Mouse (Mus musculus): ENCODE measurements around the gene Ankmy2.
A peak's percentile ranks its signal among the peaks of the same experiment; 100 is the strongest.
"Not testable (repeated sequence)": the region's sequence is repeated elsewhere in the genome, so short reads cannot be mapped to it uniquely, and the experiment has no call there.

Ankmy2 gene

DNA sequence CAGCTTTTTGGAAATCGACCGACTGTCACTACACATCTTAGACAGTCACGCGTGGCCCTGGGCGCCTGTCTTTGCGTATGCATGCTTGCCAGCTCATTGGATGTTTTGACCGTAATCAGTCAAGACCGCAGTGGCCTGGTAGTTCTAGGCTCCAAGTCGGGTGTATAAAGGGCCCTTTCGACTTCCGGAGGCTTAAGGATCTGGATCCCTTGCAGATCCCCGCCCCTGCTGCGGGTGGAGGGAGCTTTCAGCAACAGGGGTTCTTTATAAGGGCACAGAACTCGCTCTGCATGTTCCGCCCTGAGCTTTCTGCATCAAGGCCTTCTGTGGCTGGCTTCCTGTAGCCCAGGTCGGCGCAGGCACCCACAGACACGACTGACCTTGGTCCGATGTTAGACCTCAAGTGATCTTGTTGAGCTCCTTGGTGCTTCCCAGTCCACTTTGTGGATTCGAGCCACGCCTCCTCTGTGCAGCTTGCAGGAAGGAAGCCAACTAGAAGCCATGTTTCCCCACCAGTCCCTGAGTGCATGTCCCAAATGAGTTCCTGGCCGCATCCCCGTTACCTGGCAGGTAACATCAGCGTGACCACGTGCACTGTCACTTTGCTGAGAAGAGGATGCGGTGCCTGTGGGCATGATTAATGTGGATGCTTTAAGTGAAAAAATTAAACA is 859 bp downstream of the Ankmy2 start, which contains the start of gene Bzw2:
Gene Bzw2 (minus strand): TSS at position 443 of the 671 bp plus-strand sequence.
- no peak for DNase-seq (ENCODE audit: low read depth, low spot score)

DNA sequence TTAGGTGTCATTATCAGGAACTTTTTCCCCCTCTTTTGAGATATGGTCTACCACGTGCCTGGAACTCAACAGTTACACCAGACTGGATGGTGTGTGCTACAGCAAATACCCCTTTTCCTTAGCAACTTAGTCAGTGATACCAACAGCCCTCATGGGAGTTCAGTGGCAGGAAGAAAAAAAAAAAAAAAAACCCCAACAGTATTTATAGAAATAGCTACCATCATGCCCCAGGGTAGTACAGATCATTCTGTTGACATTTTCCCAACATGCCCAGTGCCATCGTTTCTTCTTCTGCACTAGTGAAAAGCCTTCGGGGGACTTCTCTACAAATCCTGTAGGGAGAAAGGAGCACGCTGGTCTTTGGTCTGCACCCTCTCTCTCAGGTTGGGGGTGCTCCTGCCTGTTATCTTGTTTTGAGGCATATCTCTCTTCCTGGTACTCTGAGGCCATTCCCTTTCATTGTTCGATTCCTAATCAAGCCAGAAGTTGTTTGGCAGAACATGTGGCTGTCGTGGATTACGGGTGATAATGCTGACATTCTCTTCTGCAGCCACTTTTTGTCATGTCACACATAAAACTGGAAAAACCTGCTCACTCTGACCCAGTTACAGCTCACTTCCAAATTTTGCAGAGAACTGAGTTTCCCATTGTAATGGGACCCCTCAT is 7.3 kb downstream of the Ankmy2 start:
- no peak for DNase-seq (ENCODE audit: low read depth, low spot score)

DNA sequence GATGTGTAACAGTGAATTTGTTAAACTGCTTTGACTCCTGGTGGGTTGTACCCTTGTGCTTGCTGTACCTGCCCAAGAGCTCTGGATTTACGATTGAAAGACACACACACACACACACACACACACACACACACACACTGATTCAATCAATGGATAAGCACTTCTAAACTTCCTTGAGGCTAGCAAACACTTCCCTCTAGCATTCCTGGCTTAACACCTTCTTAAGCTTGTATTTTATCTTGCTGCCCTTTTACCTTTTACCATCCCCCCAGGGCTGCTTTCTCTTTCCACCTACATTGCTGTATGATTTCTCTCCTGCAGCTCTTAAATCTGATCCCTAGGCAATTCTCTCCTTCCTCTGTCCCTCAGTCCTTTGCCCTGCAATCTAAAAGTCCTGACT is 8.4 kb downstream of the Ankmy2 start:
- DNase-seq (ENCODE audit: low read depth, low spot score), result no peak

DNA sequence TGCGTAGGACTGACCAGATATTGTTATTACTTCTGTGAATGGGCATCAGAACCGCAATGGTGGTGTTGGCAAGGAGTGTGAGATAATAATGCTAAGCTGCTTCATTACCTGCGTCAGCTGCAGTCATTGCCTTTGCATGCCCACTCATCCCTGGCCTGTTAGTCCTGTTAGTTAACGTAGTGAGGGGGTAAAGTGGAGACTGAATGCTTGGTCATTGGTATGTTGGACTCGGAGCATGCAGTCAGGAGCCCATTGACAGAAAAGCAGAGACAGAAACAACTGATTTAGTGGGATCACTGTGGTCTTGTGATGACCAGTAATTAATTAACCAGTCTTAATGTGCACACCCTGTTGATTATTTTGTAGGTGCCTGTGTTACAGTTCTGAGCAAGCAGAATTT is 20.3 kb downstream of the Ankmy2 start:
- DNase-seq (ENCODE audit: low read depth, low spot score), result no peak

DNA sequence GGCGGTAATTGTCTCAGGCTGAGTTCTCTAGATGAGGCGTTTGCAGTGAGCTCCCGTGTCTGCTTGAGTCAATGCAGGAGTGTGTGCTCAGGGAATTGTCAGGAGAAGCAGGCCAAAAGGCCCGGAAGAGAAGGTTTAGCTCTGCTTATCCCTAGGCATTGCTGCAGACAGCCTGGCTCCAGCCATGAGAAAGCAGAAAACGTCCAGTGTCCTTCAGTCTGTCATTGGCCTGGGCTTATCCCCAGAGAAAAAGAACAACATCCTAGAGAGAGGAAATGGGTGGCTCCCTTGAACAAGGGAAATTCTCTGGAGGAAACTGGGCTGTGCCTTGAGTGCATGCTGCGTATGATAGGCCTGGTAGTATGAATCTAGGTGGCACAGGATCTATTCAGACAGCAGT is 25.7 kb downstream of the Ankmy2 start:
- DNase-seq (ENCODE audit: low read depth, low spot score), result no peak

DNA sequence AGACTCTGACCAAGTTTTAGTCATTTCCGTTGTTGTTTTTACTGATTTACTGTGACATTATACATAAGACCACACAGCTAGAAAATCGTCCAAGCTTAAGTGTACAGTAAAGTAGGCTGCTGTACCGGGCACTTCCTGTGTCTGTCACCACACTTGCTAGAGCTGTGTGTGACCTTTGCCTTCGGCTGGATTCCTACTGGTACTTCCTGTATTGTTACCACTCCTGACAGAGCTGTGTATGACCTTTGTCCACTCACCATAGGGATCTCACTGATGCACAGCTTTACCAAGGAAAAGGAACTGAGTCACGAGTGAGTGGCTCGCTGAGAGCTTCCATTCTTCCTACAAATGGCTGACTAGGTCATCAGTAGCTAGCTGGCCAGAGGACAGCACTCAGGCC is 30.2 kb downstream of the Ankmy2 start:
- DNase-seq (ENCODE audit: low read depth, low spot score), result no peak

DNA sequence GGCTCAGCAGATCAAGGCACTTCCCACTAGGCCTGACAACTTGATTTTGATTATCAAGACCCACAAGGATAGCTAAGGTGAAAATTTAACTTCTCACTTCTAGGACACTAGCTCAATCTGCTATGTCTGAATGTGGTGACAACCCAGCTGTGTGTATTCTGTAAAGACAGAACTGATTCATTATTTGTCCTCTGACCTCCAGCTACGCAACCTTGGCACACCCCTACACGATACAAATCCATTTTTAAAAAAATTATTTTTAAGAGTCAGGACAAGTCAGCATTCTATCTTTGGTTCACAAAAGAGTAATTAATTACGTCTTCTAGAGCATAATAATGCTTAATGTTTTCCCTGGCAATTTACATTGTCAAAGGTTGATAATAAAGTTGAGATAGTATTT is 32.7 kb downstream of the Ankmy2 start:
- DNase-seq (ENCODE audit: low read depth, low spot score), result no peak

DNA sequence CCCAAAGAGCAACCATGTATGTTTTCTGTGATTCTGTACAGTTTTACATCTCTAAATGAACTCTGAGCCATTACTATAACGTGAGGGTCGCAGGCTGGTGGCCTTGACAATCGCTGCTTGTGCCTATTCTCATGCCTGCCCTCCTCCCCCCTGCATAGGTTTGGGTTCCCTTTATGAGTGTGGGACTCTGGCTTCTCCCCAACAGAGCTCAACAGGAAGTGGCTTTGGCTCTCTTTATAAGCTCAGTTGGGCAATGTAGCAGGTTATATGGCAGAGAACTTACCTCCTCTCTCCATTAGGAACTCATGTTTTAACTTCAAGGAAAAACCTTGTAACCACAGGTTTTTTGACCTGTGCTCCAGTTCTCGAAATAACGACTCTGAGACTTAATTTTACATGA is 33.4 kb downstream of the Ankmy2 start:
- DNase-seq (ENCODE audit: low read depth, low spot score), result no peak

DNA sequence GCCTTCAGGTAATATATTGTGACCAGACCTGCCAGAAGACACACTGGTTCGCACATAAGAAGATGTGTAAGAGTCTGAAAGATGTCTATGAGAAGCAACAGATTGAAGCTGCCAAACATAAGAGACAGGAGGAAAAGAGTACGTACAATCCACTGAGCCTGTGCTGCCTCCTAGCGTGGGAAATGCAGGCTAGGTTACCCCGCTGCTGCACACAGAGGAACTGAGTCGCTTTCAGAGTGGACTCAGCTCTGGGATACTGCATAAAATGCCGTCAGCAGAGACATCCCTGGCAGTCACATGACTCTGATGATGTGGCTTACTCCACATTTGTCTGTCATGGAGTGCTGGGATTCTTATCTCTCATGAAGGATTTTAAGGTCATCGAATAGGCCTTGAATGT is 38.1 kb downstream of the Ankmy2 start:
- no peak for DNase-seq (ENCODE audit: low read depth, low spot score)

DNA sequence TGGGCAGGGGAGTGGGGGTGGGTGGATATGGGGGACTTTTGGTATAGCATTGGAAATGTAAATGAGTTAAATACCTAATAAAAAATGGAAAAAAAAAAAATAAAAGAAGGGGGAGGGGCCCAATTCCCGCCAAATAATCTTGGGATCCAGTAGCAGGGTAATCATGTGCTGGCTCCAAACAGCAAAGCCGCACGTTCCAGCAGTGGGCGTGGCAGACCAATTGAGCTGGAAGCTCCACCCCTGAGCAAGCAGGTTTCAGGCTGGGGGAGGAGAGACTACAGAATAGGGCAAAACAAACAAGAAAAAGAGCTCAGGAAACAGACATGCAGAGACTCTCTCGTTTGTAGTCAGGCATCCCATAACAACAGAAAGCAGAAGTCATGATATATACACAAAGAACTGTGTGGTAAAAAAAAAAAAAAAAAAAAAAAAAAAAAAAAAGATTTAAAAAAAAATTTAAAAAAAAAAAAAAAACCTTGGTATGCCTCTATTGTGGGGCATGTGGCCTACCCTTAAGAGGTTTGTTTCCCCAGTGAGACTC is 48.7 kb downstream of the Ankmy2 start:
- DNase-seq (ENCODE audit: low read depth, low spot score), result not testable (repeated sequence)

DNA sequence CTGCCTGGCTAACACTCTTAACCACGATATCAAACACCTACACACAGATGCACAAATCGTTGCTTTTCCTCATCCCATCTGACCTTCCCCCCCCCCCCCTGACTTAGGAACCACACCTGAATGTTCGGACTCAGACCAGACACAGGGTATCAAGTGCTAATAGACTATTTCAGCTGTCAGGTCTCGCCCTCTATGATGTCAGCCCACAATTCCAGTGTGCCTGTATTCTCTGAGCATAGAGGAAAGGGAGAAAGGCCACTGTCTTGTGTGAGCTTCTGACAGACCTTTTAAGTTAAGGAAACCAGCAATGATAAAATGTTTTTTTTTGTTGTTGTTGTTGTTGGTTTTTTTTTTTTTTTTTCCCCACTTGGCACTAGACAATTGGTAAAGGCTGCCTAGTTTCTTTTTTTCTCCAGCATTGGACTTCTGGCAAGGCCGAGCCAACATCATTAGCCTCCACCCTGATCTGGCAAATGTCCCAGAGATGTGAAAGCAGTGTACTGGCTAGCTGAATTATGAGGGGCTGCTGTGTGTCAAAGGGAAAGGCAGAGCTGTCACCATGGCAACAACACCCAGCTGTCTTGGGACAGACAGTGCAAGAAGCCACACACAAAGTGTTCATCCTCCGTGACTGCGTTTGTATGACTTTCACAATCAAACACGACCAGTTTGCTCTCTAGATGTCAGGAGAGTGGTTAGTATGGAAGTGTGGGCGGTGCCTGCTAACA is 50.3 kb downstream of the Ankmy2 start:
- DNase-seq (ENCODE audit: low read depth, low spot score), result peak; percentile 6

DNA sequence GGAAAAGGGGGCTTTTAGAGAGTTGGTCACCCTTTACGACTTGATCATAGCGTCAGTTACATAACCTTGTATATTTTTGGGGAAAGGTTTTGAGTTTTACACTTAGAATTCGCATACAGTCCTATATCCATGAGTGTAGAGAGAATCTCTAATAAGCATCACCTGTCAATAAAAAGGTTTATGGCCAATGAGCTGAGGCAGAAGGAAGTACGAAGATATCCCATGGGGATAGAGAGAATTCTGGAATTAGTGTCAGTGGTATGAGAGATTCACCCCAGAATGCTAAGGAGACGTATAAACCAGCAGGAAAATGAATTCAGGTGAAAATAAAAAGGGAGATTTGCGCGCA is 50.9 kb downstream of the Ankmy2 start:
- no peak for DNase-seq (ENCODE audit: low read depth, low spot score)

DNA sequence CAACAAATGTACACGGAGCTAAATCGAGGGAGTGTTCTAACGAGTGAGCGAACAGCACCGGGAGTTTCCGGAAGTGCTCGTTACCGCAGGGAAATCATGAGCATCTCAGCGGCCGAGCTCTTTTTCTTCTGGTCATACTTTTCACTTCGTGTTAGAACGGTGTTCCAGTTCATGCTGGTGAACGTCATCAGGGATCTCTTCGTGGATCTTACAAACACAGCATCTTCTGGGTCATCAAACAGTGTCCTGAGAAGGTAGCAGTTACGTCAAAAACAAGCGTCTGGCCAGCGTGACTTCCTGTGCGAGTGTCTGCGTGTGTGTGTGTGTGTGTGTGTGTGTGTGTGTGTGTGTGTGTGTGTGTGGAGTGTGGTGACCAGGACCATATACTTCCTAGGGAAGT is 51.5 kb downstream of the Ankmy2 start:
- peak; percentile 13 for DNase-seq (ENCODE audit: low read depth, low spot score)

DNA sequence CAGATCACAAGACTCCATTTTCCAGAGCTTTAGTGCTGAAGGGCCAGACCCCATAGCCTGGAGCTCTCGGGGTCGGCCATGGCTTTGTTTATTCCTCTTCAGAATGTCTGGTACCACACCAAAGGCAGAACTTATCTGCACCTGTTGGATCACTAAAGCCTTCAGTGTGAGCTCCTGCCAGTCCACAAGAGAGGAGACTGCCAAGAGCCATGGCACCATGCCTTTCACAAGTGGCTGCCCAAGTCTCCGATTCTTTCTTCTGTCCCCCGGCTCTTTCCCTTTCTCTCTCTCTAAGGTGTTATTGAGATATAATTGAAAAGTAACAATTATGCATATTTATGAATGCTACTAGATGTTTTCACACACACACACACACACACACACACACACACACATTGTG is 53.2 kb downstream of the Ankmy2 start:
- DNase-seq (ENCODE audit: low read depth, low spot score), result no peak

DNA sequence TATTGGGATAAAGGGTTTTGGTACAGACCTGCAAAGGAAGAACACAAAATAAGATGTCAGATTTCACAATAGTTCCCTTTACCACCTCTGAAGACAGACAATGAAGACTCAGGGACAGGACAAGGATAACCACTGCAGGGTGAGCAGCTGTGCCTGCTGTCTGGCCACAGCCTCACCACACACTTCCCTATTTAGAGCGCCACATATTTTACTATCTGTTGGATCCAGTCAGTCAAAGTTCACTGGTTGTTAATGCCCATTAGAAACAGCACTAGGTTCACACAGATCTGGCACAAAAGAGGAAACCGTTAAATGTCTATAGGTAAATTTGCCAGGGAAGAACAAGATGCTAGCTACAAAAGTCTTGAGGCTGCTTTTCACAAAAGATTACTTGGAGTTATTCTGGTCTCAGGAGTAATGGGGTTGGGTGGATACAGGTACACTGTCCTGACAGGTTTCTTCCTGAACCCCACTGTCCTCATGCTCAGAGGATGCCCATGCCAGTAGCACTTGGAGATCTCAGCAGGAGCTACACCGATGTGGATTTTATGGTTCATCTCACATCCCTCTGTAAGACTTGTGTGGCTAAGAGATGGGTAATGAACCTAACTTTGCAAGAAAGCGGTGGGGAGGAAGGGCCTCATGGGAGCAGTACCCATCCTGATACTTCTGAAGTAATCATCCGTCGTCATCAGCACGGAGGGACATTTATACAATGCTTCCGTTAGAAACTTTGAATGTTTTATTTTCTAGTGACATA is 57.7 kb downstream of the Ankmy2 start:
- no peak for DNase-seq (ENCODE audit: low read depth, low spot score)

DNA sequence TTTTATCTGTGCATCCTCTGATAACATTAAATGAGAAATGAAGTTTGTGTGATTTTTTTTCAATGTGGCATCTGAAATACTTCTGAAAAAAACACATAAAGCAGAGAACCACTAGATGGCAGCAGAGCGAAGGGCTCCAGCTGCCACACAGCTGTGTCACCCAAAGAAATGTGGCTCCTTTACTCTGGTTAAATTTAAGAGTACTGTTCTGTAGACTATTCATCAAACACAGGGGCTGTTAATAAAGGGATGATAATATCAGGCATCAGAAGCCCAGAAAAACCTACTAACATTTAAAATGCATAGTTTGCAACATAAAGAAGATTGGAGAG is 58.2 kb downstream of the Ankmy2 start:
- DNase-seq (ENCODE audit: low read depth, low spot score), result peak; percentile 29

DNA sequence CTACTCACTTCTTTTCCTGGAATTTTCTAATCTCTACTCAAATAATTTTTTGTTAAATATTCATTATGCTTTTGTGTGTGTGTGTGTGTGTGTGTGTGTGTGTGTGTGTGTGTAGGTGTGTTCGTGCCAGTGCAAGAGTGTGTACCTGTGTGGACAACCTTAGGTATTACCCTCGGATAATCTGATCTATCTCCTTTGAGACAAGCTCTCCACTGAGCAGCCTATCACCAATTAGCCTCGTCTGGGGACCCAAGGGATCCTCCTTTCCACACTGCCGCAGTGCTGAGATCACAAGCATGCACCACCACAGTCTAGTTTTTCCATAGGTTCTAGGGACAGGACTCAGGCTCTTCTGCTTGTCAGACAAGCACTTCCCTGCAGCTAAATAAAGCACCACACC is 59.3 kb downstream of the Ankmy2 start:
- DNase-seq (ENCODE audit: low read depth, low spot score), result no peak

DNA sequence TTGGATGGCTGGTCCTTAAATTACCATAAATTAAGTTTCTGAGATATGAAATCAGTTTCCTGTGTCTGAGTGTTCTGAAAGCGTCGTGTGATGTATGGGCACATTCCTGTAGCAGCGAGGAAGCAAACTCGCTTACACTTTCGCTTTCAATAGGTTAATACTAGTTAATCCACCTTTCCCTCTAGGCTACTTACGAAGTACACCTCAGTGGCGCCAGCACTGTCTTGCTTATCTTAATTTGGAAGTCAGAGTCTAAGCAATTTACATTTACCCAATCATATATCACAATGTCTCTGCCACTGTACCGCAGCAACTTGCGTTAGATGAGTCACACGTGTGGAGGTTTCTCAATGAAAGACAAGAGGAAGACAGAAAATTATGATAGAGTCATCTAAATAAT is 60.0 kb downstream of the Ankmy2 start:
- DNase-seq (ENCODE audit: low read depth, low spot score), result no peak

DNA sequence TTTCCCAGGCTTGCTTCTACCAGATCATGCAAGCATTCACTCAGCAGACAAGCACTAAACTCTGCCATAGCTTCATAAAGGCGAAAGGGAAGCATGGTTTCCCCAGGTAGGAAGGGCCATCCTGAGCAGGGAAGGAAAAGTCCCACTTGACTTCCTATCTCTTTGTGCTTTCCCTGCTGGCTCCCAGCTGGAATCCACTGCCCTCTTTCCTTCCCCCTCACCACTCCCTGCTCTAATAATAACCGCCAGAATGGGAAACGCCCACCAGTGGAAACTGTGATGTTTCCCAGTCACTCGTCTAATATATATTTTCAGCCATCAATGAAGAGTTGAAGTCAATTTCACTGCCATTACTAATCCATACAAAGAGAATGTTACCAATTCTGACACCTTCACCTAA is 67.5 kb downstream of the Ankmy2 start:
- DNase-seq (ENCODE audit: low read depth, low spot score), result no peak

DNA sequence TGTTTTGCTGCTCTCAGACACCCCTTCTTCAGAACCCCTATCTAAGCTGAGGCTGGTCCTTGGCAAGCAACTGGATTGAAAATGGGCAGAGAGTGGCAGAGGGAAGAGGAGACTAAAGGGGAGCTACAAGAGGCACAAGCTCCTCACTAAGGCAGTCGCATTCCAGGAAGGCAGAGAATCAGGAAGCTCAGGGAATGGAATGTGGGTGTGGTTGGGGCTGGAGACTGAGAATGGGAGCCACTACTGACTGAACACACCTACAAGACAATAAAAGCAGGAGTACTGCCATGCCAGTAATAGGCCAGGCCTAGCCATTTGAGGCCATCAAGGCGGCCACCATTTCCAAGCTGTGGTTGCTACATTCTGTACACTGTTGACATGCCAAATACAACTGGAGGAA is 74.5 kb downstream of the Ankmy2 start:
- DNase-seq (ENCODE audit: low read depth, low spot score), result no peak

DNA sequence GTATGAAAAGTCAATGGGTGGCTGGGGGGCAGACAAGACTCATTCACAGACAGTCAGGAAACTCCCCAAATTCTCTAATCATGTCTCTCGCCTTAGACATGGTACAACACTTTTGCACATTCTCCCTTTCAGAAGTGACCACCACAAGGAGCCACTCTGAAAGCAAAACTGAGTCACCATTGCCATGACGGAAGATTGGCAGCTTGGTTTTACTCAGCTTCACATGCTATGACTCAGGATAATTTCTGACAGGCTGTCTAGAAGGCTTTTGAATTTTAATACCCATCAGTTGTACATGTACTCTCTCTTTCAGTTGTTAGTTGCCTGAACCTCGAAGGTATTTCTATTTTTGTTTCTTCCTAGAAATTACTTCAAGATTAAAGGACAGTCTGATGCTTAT is 84.3 kb downstream of the Ankmy2 start:
- no peak for DNase-seq (ENCODE audit: low read depth, low spot score)
